Mouse (Mus musculus) natural killer cell, adult 2 months (primary cell): ENCODE measurements around the gene Gm21409.
"Not testable (repeated sequence)": the region's sequence is repeated elsewhere in the genome, so short reads cannot be mapped to it uniquely, and the experiment has no call there.

Source experiments
- DNase-seq, 2 experiments: peaks; one replicate each; pipeline ENCODE4 v3.0.0; 2022; ENCODE audit warnings: low spot score in 2 of 2

Gene Gm21409

DNA sequence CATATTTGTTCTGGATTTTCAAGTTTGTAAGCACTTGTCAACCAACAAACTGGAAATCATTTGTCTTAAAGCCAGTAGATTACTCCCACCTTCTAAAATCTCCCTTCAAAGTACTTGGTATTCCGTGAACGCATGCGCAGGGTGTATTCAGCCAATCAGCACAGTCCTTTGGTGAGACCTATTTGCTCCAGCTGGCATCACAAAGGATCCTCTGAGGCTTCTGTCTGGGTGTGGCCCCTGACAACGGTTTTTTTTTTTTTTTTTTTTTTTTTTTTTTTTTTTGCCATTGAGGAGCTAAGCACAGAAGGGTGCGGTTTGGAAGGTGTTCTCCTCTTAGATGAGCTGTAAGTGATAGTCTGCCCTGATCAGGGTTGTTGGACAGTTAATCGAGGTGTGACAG is at the start of gene Gm21409:
Gene Gm21409 (plus strand): TSS at position 301 of the 400 bp plus-strand sequence.
- DNase-seq, result not testable (repeated sequence)
